Mouse (Mus musculus): ENCODE data around the gene Eif4g1. TPM values are rescaled to one million over a fixed set of nuclear protein-coding genes. Genes with fewer than 3 reads are reported as not detected.

Eif4g1 gene
- total and polyA plus RNA-seq, 3 experiments: 403 to 519 (median 473) TPM

DNA sequence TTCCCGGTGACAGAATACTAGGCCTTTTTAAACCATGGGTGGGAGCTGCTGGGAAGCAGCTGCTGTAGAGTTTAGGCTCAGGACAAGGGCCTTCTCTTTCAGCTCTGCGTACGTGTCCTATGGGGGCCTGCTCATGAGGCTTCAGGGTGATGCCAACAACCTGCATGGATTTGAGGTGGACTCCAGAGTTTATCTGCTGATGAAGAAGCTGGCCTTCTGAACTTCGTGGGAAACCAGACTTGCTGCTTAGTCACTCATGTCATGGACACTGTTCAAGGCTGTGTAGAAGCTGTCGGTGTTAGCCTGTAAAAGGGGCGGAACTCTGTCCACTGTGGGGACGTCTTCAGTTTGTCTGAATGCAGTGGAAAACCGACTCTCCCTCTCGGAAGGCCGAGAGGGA, 53.7 kb downstream of the Eif4g1 start:
- H3K4me1 ChIP-seq (ENCODE audit: control insufficient read depth in 1 of 2, insufficient read depth in 2 of 2): peaks cover 0 to 14% of the 10 kb centered on the region in 2 experiments; a peak in 2 of 4 replicates
- dilution Hi-C loops (cut with MboI; ENCODE audit: extremely low pct_ligation_motif_present, extremely low pct_unique_long_range_greater_than_20kb, low sequenced_read_pairs): no loop called here
- no peak overlapping the region for H3K4me3 ChIP-seq (replicated peaks in 1 of 3; ENCODE audit: low read depth in 2 of 3, low read length in 2 of 3, poor library complexity in 1 of 3)
- DNase-seq (ENCODE audit: extremely low read depth): no peak
- H3K9ac ChIP-seq (ENCODE audit: insufficient read depth, low read depth): no peak overlapping the region
- no peak overlapping the region for H3K27ac ChIP-seq (ENCODE audit: insufficient read depth, low read depth)
- no peaks in the 10 kb centered on the region for H3K9me3 ChIP-seq (replicated peaks; ENCODE audit: low read length)
- TF ChIP-seq MAX (IDR thresholded peaks at IDR 0.05; ENCODE audit: low read length) (no peak), USF1 (IDR thresholded peaks at IDR 0.05; ENCODE audit: low read depth, low read length) (no peak), PAX5 (IDR thresholded peaks at IDR 0.05; ENCODE audit: low read length) (no peak), MEF2A (IDR thresholded peaks at IDR 0.05; ENCODE audit: borderline replicate concordance, low read depth, low read length) (no peak), RCOR1 (conservative IDR thresholded peaks at IDR 0.05; ENCODE audit: low read depth, low read length) (no peak), JUND (conservative IDR thresholded peaks at IDR 0.05; ENCODE audit: low read depth, low read length) (no peak), MAFK (IDR thresholded peaks at IDR 0.05; ENCODE audit: insufficient replicate concordance, low read length) (no peak), BHLHE40 (IDR thresholded peaks at IDR 0.05; ENCODE audit: low read depth, low read length) (no peak), POLR2A (IDR thresholded peaks at IDR 0.05; ENCODE audit: low read depth, low read length) (no peak), KAT2A (IDR thresholded peaks at IDR 0.05; ENCODE audit: insufficient replicate concordance, low read length) (no peak), MAZ (IDR thresholded peaks at IDR 0.05; ENCODE audit: low read depth, low read length) (no peak)
- H3K4me2 ChIP-seq (ENCODE audit: insufficient read depth, low read depth, poor library complexity, severe bottlenecking): no peak overlapping the region
- H3K36me3 ChIP-seq (replicated peaks in 1 of 2; ENCODE audit: control insufficient read depth in 1 of 2, insufficient read depth in 1 of 2, low read length in 1 of 2): peaks cover 23 to 39% of the 10 kb centered on the region in 2 experiments
- in situ Hi-C loops (cut with MboI; ENCODE audit: low pct_ligation_motif_present, low pct_unique_long_range_greater_than_20kb, low sequenced_read_pairs): loop anchor here (10.0 kb wide), 1 partner anchor 463 kb away; no protein-coding TSS in a partner anchor
- H3K79me2 ChIP-seq (replicated peaks; ENCODE audit: control insufficient read depth, extremely low read depth, insufficient read depth, poor library complexity, severe bottlenecking): peaks cover 10% of the 10 kb centered on the region
- H3K27me3 ChIP-seq (replicated peaks): peaks cover 2% of the 10 kb centered on the region

DNA sequence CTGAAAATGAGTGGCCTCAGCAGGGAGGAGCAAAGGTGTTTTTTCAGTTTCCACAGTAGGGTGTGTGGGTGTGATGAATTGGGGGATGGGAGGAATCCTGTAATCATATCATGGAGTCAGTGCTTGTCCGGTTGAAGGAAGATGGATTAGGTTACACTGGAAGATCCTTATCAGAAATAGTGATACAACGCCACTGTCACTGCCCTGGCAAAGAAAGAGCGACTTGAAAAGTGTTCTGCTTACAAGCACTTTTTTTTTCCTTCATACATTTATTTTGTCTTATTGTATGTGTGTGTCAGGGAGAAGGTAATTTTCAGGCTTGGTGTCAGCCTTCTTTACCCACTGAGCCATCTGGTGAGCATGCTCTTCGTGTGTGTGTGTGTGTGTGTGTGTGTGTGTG, 54.6 kb downstream of the Eif4g1 start:
- H3K36me3 ChIP-seq (replicated peaks in 1 of 2; ENCODE audit: control insufficient read depth in 1 of 2, insufficient read depth in 1 of 2, low read length in 1 of 2): peaks cover 23 to 39% of the 10 kb centered on the region in 2 experiments
- DNase-seq (ENCODE audit: extremely low read depth): no peak
- in situ Hi-C loops (cut with MboI; ENCODE audit: low pct_ligation_motif_present, low pct_unique_long_range_greater_than_20kb, low sequenced_read_pairs) (loop anchor here (10.0 kb wide), 1 partner anchor 462 kb away; no protein-coding TSS in a partner anchor), dilution Hi-C loops (cut with MboI; ENCODE audit: extremely low pct_ligation_motif_present, extremely low pct_unique_long_range_greater_than_20kb, low sequenced_read_pairs) (no loop called here)
- no peak overlapping the region for H3K9ac ChIP-seq (ENCODE audit: insufficient read depth, low read depth)
- H3K4me3 ChIP-seq (replicated peaks in 1 of 3; ENCODE audit: low read depth in 2 of 3, low read length in 2 of 3, poor library complexity in 1 of 3): no peak overlapping the region
- peaks cover 10% of the 10 kb centered on the region for H3K79me2 ChIP-seq (replicated peaks; ENCODE audit: control insufficient read depth, extremely low read depth, insufficient read depth, poor library complexity, severe bottlenecking)
- H3K4me1 ChIP-seq (ENCODE audit: control insufficient read depth in 1 of 2, insufficient read depth in 2 of 2): peaks cover 0 to 10% of the 10 kb centered on the region in 2 experiments; a peak in 2 of 4 replicates
- H3K27me3 ChIP-seq (replicated peaks): peaks cover 2% of the 10 kb centered on the region
- no peak for TF ChIP-seq UBTF (IDR thresholded peaks at IDR 0.05; ENCODE audit: low read depth, low read length)
- TF ChIP-seq CTCF (conservative IDR thresholded peaks at IDR 0.05 in 1 of 2, IDR thresholded peaks at IDR 0.05 in 1 of 2; ENCODE audit: low read depth in 2 of 2, low read length in 2 of 2): no peak
- TF ChIP-seq MAFK (IDR thresholded peaks at IDR 0.05; ENCODE audit: insufficient replicate concordance, low read length): no peak
- TF ChIP-seq ZMIZ1 (IDR thresholded peaks at IDR 0.05; ENCODE audit: low read depth, low read length): no peak
- TF ChIP-seq ZC3H11A (IDR thresholded peaks at IDR 0.05; ENCODE audit: low read depth, low read length): no peak
- TF ChIP-seq TBP (conservative IDR thresholded peaks at IDR 0.05; ENCODE audit: low read depth, low read length): no peak
- TF ChIP-seq TCF12 (IDR thresholded peaks at IDR 0.05; ENCODE audit: low read depth, low read length): no peak
- TF ChIP-seq PAX5 (IDR thresholded peaks at IDR 0.05; ENCODE audit: low read length): no peak
- no peak for TF ChIP-seq RAD21 (IDR thresholded peaks at IDR 0.05; ENCODE audit: low read depth, low read length)
- no peak for TF ChIP-seq USF2 (conservative IDR thresholded peaks at IDR 0.05; ENCODE audit: low read depth, low read length)
- no peak for TF ChIP-seq RCOR1 (conservative IDR thresholded peaks at IDR 0.05; ENCODE audit: low read depth, low read length)
- no peak for TF ChIP-seq JUN (IDR thresholded peaks at IDR 0.05; ENCODE audit: insufficient read depth, low read depth, low read length)
- no peak for TF ChIP-seq KAT2A (IDR thresholded peaks at IDR 0.05; ENCODE audit: insufficient replicate concordance, low read length)
- no peak for TF ChIP-seq MEF2A (IDR thresholded peaks at IDR 0.05; ENCODE audit: borderline replicate concordance, low read depth, low read length)
- TF ChIP-seq MAX (IDR thresholded peaks at IDR 0.05; ENCODE audit: low read length): no peak
- no peak for TF ChIP-seq HCFC1 (IDR thresholded peaks at IDR 0.05; ENCODE audit: low read depth, low read length)
- no peak for TF ChIP-seq ZKSCAN1 (IDR thresholded peaks at IDR 0.05; ENCODE audit: borderline replicate concordance, low read depth, low read length)
- no peak for TF ChIP-seq ZNF384 (IDR thresholded peaks at IDR 0.05; ENCODE audit: low read depth, low read length)
- no peak for TF ChIP-seq E2F4 (IDR thresholded peaks at IDR 0.05; ENCODE audit: insufficient replicate concordance, low read depth, low read length)
- no peaks in the 10 kb centered on the region for H3K9me3 ChIP-seq (replicated peaks; ENCODE audit: low read length)
- H3K4me2 ChIP-seq (ENCODE audit: insufficient read depth, low read depth, poor library complexity, severe bottlenecking): no peak overlapping the region
- H3K27ac ChIP-seq (ENCODE audit: insufficient read depth, low read depth): no peak overlapping the region

All from CH12.LX (cell line).